Mouse (Mus musculus): ENCODE data around the gene Tnrc6b. TPM values are rescaled to one million over a fixed set of nuclear protein-coding genes. Genes with fewer than 3 reads are reported as not detected.

Gene Tnrc6b
- polyA plus RNA-seq, 1 experiment from 2014 or later = 17.9 TPM

DNA sequence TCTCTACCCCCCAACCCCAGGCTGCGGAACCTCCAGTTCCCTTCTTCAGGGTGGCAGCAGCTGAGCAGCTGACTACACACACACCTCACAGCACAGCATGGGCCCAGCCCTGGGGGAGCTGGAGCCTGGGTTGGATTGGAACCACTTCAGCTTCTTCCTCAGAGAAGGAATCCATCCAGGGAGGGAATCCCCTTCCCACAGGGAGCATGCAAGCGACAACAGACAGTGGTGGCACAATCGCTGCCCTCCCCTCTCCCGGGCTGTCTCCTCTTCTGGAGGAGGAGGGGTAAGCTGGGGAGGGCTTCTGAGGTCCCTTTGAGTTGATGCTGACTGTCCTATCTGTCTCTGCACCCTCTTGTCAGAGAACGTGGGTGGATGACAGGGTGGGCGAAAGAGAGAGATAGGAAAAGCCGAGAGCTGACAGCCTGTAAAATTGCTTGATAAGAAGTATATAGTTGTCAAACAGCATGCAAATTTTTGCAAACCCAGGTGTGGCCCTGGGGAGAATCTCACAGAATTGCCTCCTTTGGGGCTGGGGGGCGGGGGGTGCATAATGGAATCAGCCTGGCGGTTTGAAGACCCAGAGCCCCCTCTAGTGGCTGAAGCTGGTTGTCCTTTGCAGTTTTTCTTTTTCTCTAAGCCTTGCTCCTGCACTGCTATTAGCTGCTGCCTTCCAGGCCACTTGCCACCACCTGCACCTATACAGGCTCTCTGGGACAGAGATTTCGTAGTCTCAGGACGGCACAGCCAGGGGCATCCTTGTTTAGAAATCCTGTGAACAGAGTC is 16.8 kb upstream of the Tnrc6b start:
- no peak overlapping the region for H3K27ac ChIP-seq (ENCODE audit: low read depth, low read length)
- H3K4me2 ChIP-seq = peak overlapping the region; percentile 45
- no peaks in the 10 kb centered on the region for H3K9me3 ChIP-seq (replicated peaks; ENCODE audit: control insufficient read depth, low read length)
- no peak for ATAC-seq (replicated peaks; ENCODE audit: insufficient number of reproducible peaks, low FRiP score, low TSS enrichment)
- peaks cover 34% of the 10 kb centered on the region for H3K27me3 ChIP-seq (ENCODE audit: control insufficient read depth, insufficient read depth, low read length)
- no peaks in the 10 kb centered on the region for H3K36me3 ChIP-seq (ENCODE audit: control insufficient read depth, insufficient read depth, low read length)
- no peak overlapping the region for H3K9ac ChIP-seq (ENCODE audit: low read depth, low read length)
- H3K4me3 ChIP-seq (ENCODE audit: low read depth, low read length) = no peak overlapping the region
- peaks cover 4% of the 10 kb centered on the region; the same call in 1 of the 2 replicates for H3K4me1 ChIP-seq (ENCODE audit: control insufficient read depth, insufficient read depth, low read length)
- 11% methylated on average over 11 of the region's 11 CpGs for WGBS (ENCODE audit: insufficient replicate concordance)

DNA sequence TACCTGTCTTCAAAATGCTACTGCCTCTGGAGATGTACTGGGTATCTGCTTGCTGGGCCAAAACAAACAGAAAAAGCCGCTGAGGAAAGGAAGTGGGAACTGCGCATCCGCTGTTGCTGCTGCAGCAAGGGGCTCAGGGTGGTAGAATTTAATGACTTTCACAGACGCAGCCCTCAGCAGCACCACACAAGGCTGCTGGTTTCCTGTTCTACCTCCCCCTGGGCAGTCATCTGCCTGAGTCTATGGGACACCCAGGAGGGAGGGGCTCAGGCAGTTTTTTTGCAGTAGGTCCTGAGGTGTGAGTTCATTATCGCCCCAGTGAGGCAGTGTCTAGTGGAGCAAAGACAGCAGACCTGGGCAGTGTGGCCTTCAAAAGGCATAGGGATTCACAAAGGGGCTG is 13.5 kb upstream of the Tnrc6b start:
- Histone ChIP-seq H3K4me2 (no peak overlapping the region), H3K27ac (ENCODE audit: low read depth, low read length) (no peak overlapping the region), H3K4me1 (ENCODE audit: control insufficient read depth, insufficient read depth, low read length) (peaks cover 4% of the 10 kb centered on the region; the same call in 1 of the 2 replicates), H3K9me3 (replicated peaks; ENCODE audit: control insufficient read depth, low read length) (no peaks in the 10 kb centered on the region), H3K9ac (ENCODE audit: low read depth, low read length) (no peak overlapping the region; the same call in 1 of the 2 replicates), H3K4me3 (ENCODE audit: low read depth, low read length) (no peak overlapping the region), H3K36me3 (ENCODE audit: control insufficient read depth, insufficient read depth, low read length) (no peaks in the 10 kb centered on the region), H3K27me3 (ENCODE audit: control insufficient read depth, insufficient read depth, low read length) (peaks cover 16% of the 10 kb centered on the region)
- no peak for ATAC-seq (replicated peaks; ENCODE audit: insufficient number of reproducible peaks, low FRiP score, low TSS enrichment)
- 35% methylated on average over 5 of the region's 5 CpGs for WGBS (ENCODE audit: insufficient replicate concordance)

DNA sequence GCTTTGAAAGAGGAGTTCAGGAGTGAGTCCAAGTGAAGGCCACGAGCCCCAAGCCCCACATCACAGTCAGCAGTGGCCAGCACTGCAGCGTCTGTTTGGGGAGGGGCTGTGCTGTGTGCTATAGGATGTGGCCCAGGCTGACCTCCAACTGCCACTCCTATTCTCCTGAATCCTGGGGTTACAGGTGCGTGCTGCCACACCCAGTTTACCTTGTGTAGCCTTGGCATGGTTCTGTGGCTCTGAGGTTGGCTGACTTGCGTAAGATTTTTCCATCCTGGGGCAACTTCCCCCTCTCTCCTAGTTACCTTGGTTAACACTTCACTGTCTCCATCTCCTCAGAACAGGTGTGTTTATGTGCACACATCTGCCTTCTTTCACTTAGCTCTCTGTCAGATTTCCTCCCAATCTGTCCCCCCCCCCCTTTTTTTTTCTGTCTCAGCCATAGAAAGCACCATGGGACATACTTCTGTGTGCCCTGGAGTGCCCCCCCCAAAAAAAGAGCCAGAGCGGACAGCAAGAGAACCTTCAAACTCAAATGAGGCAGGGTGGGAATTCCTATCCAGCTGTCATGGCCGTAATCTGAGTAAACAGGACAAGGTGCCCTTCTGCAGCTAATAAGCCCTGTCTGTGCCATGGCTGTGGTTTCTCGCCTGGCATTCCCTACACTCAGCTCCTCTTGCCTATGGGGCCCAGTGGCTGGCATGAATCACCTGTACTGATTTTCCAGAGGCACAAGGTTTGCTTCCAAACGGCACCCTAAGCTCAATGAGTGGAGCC is 9.4 kb upstream of the Tnrc6b start:
- Histone ChIP-seq H3K27me3 (ENCODE audit: control insufficient read depth, insufficient read depth, low read length) (0 out of 2 replicates have a peak, but pooled peaks cover 2% of the 10 kb centered on the region), H3K4me2 (no peak overlapping the region), H3K9ac (ENCODE audit: low read depth, low read length) (no peak overlapping the region), H3K4me1 (ENCODE audit: control insufficient read depth, insufficient read depth, low read length) (peaks cover 8% of the 10 kb centered on the region), H3K4me3 (ENCODE audit: low read depth, low read length) (no peak overlapping the region), H3K27ac (ENCODE audit: low read depth, low read length) (no peak overlapping the region), H3K9me3 (replicated peaks; ENCODE audit: control insufficient read depth, low read length) (no peaks in the 10 kb centered on the region), H3K36me3 (ENCODE audit: control insufficient read depth, insufficient read depth, low read length) (no peaks in the 10 kb centered on the region)
- ATAC-seq (replicated peaks; ENCODE audit: insufficient number of reproducible peaks, low FRiP score, low TSS enrichment) = no peak
- 70% methylated on average over 8 of the region's 8 CpGs for WGBS (ENCODE audit: insufficient replicate concordance)

DNA sequence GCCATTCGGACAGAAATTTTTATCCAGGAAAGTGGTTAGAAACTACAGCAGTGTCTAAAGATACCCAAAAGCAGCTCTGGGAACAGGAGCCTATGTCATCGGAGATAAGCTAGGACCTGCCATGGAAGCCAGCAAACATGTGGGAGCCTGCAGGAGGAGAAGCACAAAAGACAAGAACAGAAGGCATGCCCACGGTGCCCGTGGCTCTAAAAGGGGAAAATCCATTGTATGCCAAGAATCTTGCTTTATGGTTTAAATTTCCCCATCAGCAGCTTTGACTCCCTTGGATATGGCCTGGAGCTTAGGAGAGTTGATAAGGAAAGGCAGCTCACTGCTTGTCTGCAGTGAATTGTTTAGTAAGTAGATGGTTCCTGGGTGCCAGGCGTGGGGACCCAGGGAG is 8.2 kb upstream of the Tnrc6b start:
- no peak overlapping the region for H3K27ac ChIP-seq (ENCODE audit: low read depth, low read length)
- H3K27me3 ChIP-seq (ENCODE audit: control insufficient read depth, insufficient read depth, low read length) = 0 out of 2 replicates have a peak, but pooled peaks cover 2% of the 10 kb centered on the region
- no peaks in the 10 kb centered on the region for H3K9me3 ChIP-seq (replicated peaks; ENCODE audit: control insufficient read depth, low read length)
- H3K9ac ChIP-seq (ENCODE audit: low read depth, low read length) = no peak overlapping the region
- 76% methylated on average over 5 of the region's 5 CpGs for WGBS (ENCODE audit: insufficient replicate concordance)
- H3K36me3 ChIP-seq (ENCODE audit: control insufficient read depth, insufficient read depth, low read length) = no peaks in the 10 kb centered on the region
- H3K4me1 ChIP-seq (ENCODE audit: control insufficient read depth, insufficient read depth, low read length) = peaks cover 12% of the 10 kb centered on the region
- H3K4me3 ChIP-seq (ENCODE audit: low read depth, low read length) = no peak overlapping the region
- H3K4me2 ChIP-seq = no peak overlapping the region
- ATAC-seq (replicated peaks; ENCODE audit: insufficient number of reproducible peaks, low FRiP score, low TSS enrichment) = no peak

- Histone ChIP-seq H3K4me3 (ENCODE audit: low read depth, low read length) (no peak overlapping the region), H3K27ac (ENCODE audit: low read depth, low read length) (no peak overlapping the region), H3K4me1 (ENCODE audit: control insufficient read depth, insufficient read depth, low read length) (peaks cover 12% of the 10 kb centered on the region), H3K9me3 (replicated peaks; ENCODE audit: control insufficient read depth, low read length) (no peaks in the 10 kb centered on the region), H3K9ac (ENCODE audit: low read depth, low read length) (no peak overlapping the region), H3K4me2 (no peak overlapping the region), H3K36me3 (ENCODE audit: control insufficient read depth, insufficient read depth, low read length) (no peaks in the 10 kb centered on the region), H3K27me3 (ENCODE audit: control insufficient read depth, insufficient read depth, low read length) (0 out of 2 replicates have a peak, but pooled peaks cover 2% of the 10 kb centered on the region)
- ATAC-seq (replicated peaks; ENCODE audit: insufficient number of reproducible peaks, low FRiP score, low TSS enrichment) = no peak
- WGBS (ENCODE audit: insufficient replicate concordance) = 70% methylated on average over 2 of the region's 2 CpGs
These were observed 7.6 kb upstream of the Tnrc6b start for GRCm38 (mm10) chr15:80703495-80703894.

DNA sequence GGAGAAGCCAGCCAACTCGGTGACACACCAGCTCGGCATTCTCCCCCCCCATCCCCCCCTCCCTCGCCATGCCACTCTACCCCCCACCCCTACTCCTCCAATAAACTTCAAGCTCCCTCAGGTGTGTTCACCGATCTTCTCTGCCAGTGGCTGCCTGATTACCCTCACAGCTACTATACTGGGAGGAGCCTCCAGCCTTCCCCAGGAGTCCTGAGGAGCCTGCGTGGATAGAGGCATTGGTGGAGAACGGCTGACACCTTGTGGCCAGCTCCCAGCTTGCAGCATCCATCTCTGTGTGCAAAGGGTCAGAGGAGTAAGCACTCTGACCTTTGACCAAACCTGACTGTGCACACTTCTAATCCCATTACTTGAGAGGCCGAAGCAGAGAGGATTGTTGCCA is 6.8 kb upstream of the Tnrc6b start:
- 6% methylated on average over 7 of the region's 7 CpGs for WGBS (ENCODE audit: insufficient replicate concordance)
- peak overlapping the region; percentile 27; the same call in 1 of the 2 replicates for H3K4me2 ChIP-seq
- peak; percentile 56; the same call in 1 of the 2 replicates for ATAC-seq (replicated peaks; ENCODE audit: insufficient number of reproducible peaks, low FRiP score, low TSS enrichment)

GRCm38 (mm10) chr15:80705828-80706549 is 5.1 kb upstream of the Tnrc6b start:
- ATAC-seq (replicated peaks; ENCODE audit: insufficient number of reproducible peaks, low FRiP score, low TSS enrichment) = no peak
- Histone ChIP-seq H3K4me2 (peak overlapping the region; percentile 69), H3K27ac (ENCODE audit: low read depth, low read length) (peak overlapping the region; percentile 8; the same call in 1 of the 2 replicates), H3K4me1 (ENCODE audit: control insufficient read depth, insufficient read depth, low read length) (peaks cover 12% of the 10 kb centered on the region), H3K36me3 (ENCODE audit: control insufficient read depth, insufficient read depth, low read length) (no peaks in the 10 kb centered on the region), H3K9ac (ENCODE audit: low read depth, low read length) (peak overlapping the region; percentile 64; the same call in 1 of the 2 replicates), H3K27me3 (ENCODE audit: control insufficient read depth, insufficient read depth, low read length) (0 out of 2 replicates have a peak, but pooled peaks cover 2% of the 10 kb centered on the region), H3K9me3 (replicated peaks; ENCODE audit: control insufficient read depth, low read length) (no peaks in the 10 kb centered on the region), H3K4me3 (ENCODE audit: low read depth, low read length) (peak overlapping the region; percentile 31)
- WGBS (ENCODE audit: insufficient replicate concordance) = 28% methylated on average over 18 of the region's 18 CpGs

More for the DNA sequence above, 6.8 kb upstream of the Tnrc6b start:
- Histone ChIP-seq H3K9me3 (replicated peaks; ENCODE audit: control insufficient read depth, low read length) (no peaks in the 10 kb centered on the region), H3K4me3 (ENCODE audit: low read depth, low read length) (no peak overlapping the region), H3K4me1 (ENCODE audit: control insufficient read depth, insufficient read depth, low read length) (peaks cover 12% of the 10 kb centered on the region), H3K27ac (ENCODE audit: low read depth, low read length) (no peak overlapping the region), H3K36me3 (ENCODE audit: control insufficient read depth, insufficient read depth, low read length) (no peaks in the 10 kb centered on the region), H3K9ac (ENCODE audit: low read depth, low read length) (no peak overlapping the region), H3K27me3 (ENCODE audit: control insufficient read depth, insufficient read depth, low read length) (0 out of 2 replicates have a peak, but pooled peaks cover 2% of the 10 kb centered on the region)

DNA sequence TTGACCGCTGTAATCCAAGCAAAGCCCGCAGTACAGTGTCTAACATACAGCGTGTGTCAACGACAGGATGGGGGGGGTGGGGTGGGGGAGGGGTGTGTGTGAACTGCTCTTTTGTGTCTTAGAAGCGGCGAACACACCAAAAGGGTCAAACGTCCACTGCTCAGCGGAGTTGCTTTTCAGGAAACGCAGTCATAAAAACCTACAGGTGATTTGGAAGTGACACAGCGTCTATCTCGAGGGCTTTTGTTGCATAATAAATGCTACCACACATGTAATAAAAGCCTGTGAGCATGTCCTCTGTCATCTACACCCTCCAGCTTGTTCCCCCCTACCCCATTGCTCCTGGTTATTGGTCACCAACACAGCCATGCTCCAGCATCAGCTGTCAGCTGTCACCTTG is 4.5 kb upstream of the Tnrc6b start:
- Histone ChIP-seq H3K9me3 (replicated peaks; ENCODE audit: control insufficient read depth, low read length) (no peaks in the 10 kb centered on the region), H3K4me2 (peak overlapping the region; percentile 69), H3K27me3 (ENCODE audit: control insufficient read depth, insufficient read depth, low read length) (0 out of 2 replicates have a peak, but pooled peaks cover 2% of the 10 kb centered on the region), H3K4me1 (ENCODE audit: control insufficient read depth, insufficient read depth, low read length) (peaks cover 12% of the 10 kb centered on the region), H3K27ac (ENCODE audit: low read depth, low read length) (peak overlapping the region; percentile 8; the same call in 1 of the 2 replicates), H3K36me3 (ENCODE audit: control insufficient read depth, insufficient read depth, low read length) (no peaks in the 10 kb centered on the region), H3K4me3 (ENCODE audit: low read depth, low read length) (peak overlapping the region; percentile 31), H3K9ac (ENCODE audit: low read depth, low read length) (peak overlapping the region; percentile 64; the same call in 1 of the 2 replicates)
- 25% methylated on average over 11 of the region's 11 CpGs for WGBS (ENCODE audit: insufficient replicate concordance)
- no peak for ATAC-seq (replicated peaks; ENCODE audit: insufficient number of reproducible peaks, low FRiP score, low TSS enrichment)

Measured in heart, embryonic 11.5 days (tissue).